Mouse (Mus musculus) forebrain, embryonic 13.5 days (tissue): Measurements from ENCODE around the gene Pop5. TPM values are rescaled to one million over a fixed set of nuclear protein-coding genes. Genes with fewer than 3 reads are reported as not detected.
A peak's percentile ranks its signal among the peaks of the same experiment; 100 is the strongest.

Experiments
- ATAC-seq: fragments of 200-750 bp; cut with Nextera tagmentation; 2 replicates; pipeline ENCODE4 v1.8.0; 2017
- H3K27ac ChIP-seq: fragments of 300-500 bp; sonication (generic); 2 replicates; pipeline ENCODE4 v1.5.1; 2015; ENCODE audit warnings: inconsistent platforms, mild to moderate bottlenecking, moderate library complexity
- H3K27me3 ChIP-seq: fragments of 300-500 bp; sonication (generic); 2 replicates; pipeline ENCODE4 v1.6.1; 2015; ENCODE audit warnings: mild to moderate bottlenecking, inconsistent platforms
- H3K36me3 ChIP-seq: fragments of 300-500 bp; sonication (generic); 2 replicates; pipeline ENCODE4 v1.6.1; 2015; ENCODE audit warnings: mild to moderate bottlenecking, inconsistent platforms; ENCODE audit not compliant: poor library complexity, severe bottlenecking
- H3K4me1 ChIP-seq: fragments of 300-500 bp; sonication (generic); 2 replicates; pipeline ENCODE4 v1.6.1; 2015; ENCODE audit warnings: inconsistent platforms
- H3K4me2 ChIP-seq: fragments of 300-500 bp; sonication (generic); 2 replicates; pipeline ENCODE4 v1.6.1; 2015; ENCODE audit warnings: inconsistent platforms, mild to moderate bottlenecking, moderate library complexity
- H3K4me3 ChIP-seq: fragments of 300-500 bp; sonication (generic); 2 replicates; pipeline ENCODE4 v1.5.1; 2015; ENCODE audit warnings: mild to moderate bottlenecking, inconsistent platforms
- H3K9ac ChIP-seq: fragments of 300-500 bp; sonication (generic); 2 replicates; pipeline ENCODE4 v1.6.1; 2015; ENCODE audit warnings: mild to moderate bottlenecking, inconsistent platforms
- H3K9me3 ChIP-seq: fragments of 300-500 bp; sonication (generic); replicated peaks from 2 replicates; pipeline ENCODE4 v1.6.1; 2016; ENCODE audit warnings: inconsistent platforms
- whole genome bisulfite sequencing: fragments of 180-500 bp; shearing (Covaris S2); methylation state at CpG from one replicate; pipeline ENCODE4 v1.1.7; 2015; 5-methylcytosine and 5-hydroxymethylcytosine counted together
- polyA plus RNA-seq: library from polyadenylated mRNA; unstranded; fragments of >200 nt; fragmentation: Nextera tagmentation; extraction: Ambion mirVana; gene quantifications from 2 replicates; pipeline ENCODE4 v1.2.1, GENCODE M21; 2015

Pop5 gene
- polyA plus RNA-seq, 1 experiment from 2014 or later = 112 TPM

DNA sequence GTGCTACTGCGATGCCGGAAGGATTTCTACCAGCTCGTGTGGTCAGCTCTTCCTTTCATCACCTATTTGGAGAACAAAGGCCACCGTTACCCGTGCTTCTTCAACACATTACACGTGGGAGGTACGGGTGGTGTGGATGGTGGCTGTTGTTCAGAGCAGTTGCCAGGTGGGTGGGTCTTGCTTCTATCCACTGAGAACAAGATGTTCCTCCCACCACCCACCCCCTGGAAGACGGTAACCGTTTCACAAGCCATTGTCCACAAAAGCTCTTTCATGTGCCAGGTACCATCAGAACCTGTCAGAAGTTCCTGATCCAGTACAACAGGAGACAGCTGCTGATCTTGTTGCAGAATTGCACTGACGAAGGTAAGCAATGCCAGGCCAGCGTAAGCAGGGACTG, 4.6 kb downstream of the Pop5 start:
- Histone ChIP-seq H3K27ac (no peak overlapping the region), H3K4me2 (no peak overlapping the region), H3K36me3 (peaks cover 56% of the 10 kb centered on the region), H3K27me3 (no peaks in the 10 kb centered on the region), H3K4me1 (peaks cover 19% of the 10 kb centered on the region), H3K9ac (no peak overlapping the region), H3K4me3 (no peak overlapping the region), H3K9me3 (no peaks in the 10 kb centered on the region)
- 86% methylated on average over 11 of the region's 11 CpGs for WGBS
- no peak for ATAC-seq

DNA sequence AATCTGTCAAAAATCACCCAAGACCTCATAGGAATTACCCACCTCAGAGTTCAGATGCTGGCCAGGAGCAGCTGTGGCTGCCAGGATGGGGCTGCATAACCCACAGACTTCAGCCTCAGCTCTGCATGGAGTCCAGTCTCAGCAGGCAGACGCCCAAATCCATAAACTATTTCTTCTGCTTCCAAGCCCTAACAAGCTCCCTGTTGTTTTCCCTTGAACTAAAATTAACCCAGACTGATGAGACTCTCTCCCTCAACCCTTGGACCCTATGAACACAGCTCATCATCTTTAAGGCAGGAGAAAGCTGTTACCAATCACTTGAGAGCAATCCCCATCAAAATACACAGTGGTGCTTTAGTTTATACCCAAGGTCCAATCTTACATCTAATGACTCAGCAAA, 19.8 kb downstream of the Pop5 start:
- ATAC-seq = no peak
- H3K27me3 ChIP-seq = no peaks in the 10 kb centered on the region
- no peak overlapping the region for H3K4me2 ChIP-seq
- no peaks in the 10 kb centered on the region for H3K4me1 ChIP-seq
- H3K27ac ChIP-seq = no peak overlapping the region
- H3K36me3 ChIP-seq = peaks cover 74% of the 10 kb centered on the region
- no peak overlapping the region for H3K9ac ChIP-seq
- no peak overlapping the region for H3K4me3 ChIP-seq
- no peaks in the 10 kb centered on the region for H3K9me3 ChIP-seq
- 91% methylated on average over 1 of the region's 1 CpGs for WGBS

DNA sequence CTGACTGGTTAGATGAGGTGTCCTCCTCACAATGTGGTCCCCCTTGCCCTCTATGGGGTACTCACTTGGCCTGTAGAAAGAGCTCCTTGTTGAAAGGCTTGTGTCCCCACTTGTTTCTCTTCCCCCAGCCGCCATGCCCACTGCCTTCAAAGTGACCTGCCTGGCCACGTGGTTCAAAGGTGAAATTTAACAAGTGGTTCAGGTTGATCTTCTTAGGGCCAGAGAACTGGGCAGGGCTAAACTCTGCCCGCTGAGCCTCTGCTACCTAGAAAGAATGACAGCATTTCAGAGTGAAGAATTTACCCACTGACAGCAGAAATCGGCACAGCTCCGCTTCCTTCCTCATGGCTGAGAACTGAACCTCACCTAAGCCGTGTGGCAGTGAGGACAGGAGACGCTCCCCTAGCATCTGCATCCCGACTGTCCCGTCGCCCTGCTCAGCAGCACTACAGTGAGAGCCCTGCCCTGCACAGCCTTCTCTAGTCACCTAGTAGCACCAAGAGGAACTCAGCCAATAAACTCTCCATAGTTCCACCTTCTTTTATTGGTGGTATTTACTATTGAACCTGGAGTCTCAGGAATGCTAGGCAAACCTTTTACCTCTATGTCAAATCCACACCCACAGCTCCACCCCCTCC, 21.4 kb downstream of the Pop5 start:
- H3K27ac ChIP-seq = no peak overlapping the region
- no peaks in the 10 kb centered on the region for H3K4me1 ChIP-seq
- ATAC-seq = no peak
- H3K9ac ChIP-seq = no peak overlapping the region
- 89% methylated on average over 10 of the region's 10 CpGs for WGBS
- H3K36me3 ChIP-seq = peaks cover 71% of the 10 kb centered on the region
- no peak overlapping the region for H3K4me2 ChIP-seq
- no peaks in the 10 kb centered on the region for H3K27me3 ChIP-seq
- no peak overlapping the region for H3K4me3 ChIP-seq
- no peaks in the 10 kb centered on the region for H3K9me3 ChIP-seq

DNA sequence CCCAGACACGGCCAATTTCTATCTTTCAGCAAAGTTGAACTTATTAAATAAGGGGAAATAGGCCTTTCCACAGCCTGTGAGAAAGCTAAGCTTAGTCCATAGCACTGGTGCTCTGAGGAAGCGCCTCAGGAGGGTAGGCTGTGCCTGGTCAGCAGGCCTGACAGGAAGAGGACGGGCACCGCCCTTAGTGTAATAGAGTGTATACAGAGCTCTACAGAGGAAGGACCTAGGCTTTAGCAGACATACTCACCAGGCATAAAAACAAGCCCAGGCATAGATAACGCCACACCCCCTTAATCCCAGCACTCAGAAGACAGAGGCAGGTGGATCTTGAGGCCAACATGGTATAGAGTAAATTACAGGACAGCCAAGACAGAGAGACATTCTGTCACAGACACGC, 24.7 kb downstream of the Pop5 start:
- peaks cover 68% of the 10 kb centered on the region for H3K36me3 ChIP-seq
- H3K9me3 ChIP-seq = no peaks in the 10 kb centered on the region
- H3K4me3 ChIP-seq = no peak overlapping the region
- ATAC-seq = no peak
- H3K4me1 ChIP-seq = no peaks in the 10 kb centered on the region
- 88% methylated on average over 6 of the region's 6 CpGs for WGBS
- no peak overlapping the region for H3K9ac ChIP-seq
- no peak overlapping the region for H3K27ac ChIP-seq
- no peaks in the 10 kb centered on the region for H3K27me3 ChIP-seq
- H3K4me2 ChIP-seq = no peak overlapping the region

DNA sequence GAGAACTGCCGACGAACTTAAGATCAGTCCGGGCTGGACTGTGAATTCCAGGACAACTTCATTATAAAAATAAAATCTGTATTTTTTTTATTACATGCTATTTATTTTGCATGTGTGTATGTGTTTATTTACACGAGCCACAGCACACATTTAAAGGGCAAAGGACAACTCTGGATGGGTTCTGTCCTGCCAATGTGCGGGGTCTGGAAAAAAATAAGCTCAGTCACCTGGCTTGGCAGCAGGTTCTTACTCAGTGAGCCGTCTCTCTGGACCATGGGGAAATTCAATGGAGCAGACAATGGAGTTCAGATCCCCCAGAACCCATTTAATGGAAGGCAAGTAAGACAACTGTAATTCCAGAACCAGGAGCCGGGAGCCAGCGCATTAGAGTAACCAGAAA, 25.5 kb downstream of the Pop5 start:
- WGBS = 93% methylated on average over 8 of the region's 8 CpGs

DNA sequence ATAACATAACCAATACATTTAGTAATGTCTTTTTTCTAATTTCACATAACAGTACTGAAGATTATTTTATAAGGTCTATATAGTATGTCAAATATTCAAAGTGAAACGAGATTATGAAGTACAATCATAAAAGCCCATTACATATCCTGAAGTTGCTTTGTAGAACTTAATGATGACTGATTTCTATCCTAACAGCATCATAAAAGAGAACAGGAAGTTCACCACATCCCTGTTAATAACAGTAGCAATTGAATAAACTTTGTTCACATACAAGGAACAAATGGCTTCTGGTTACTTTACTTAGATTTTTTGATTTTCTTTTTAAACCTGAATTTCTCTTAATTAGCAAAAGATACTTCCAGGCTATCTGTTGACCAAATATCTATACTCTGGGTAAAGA, 26.2 kb downstream of the Pop5 start:
- Histone ChIP-seq H3K27ac (no peak overlapping the region), H3K4me1 (peaks cover 8% of the 10 kb centered on the region; the same call in 1 of the 2 replicates), H3K27me3 (no peaks in the 10 kb centered on the region), H3K9me3 (no peaks in the 10 kb centered on the region), H3K4me2 (no peak overlapping the region), H3K4me3 (no peak overlapping the region), H3K9ac (no peak overlapping the region), H3K36me3 (peaks cover 63% of the 10 kb centered on the region)
- ATAC-seq = no peak
- WGBS = 95% methylated on average over 1 of the region's 1 CpGs

More for the DNA sequence above, 25.5 kb downstream of the Pop5 start:
- Histone ChIP-seq H3K9ac (no peak overlapping the region), H3K27ac (no peak overlapping the region), H3K9me3 (no peaks in the 10 kb centered on the region), H3K4me3 (no peak overlapping the region), H3K36me3 (peaks cover 64% of the 10 kb centered on the region), H3K27me3 (no peaks in the 10 kb centered on the region), H3K4me2 (no peak overlapping the region), H3K4me1 (peaks cover 4% of the 10 kb centered on the region; the same call in 1 of the 2 replicates)
- ATAC-seq = no peak

DNA sequence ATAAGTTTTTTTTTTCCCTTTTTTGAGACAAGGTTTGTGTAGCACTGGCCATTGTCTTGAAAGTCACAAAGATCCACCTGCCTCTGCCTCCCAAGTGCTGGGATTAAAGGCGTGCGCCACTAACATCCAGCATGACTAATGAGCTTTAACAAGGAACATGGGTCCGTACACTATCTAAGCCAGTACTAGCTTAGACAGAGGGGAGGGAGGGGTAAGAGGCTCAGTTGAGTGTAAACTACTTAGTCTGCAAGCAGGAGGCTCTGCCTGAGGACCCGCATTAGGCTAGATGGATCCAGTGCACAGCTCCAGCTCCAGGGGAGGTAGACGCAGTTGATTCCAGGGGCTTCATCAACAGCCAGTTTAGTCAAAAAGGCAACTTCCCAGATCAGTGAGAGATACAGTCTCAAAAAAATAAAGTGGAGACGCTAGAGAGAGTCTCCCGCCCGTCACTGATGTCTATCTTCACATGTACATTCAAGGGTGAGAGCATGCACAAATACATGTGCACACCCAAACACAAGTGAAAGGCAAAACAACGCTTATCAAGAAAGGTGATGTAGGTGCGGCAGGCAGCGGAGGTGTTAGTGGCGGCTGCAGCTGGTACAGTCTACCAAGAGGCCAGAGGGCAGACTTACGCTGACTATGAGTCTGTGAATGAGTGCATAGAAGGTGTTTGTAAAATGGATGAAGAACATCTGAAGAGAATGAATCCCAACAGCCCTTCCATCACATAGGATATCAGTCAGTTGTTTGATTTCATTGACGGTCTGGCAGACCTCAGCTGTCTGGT, 27.1 kb downstream of the Pop5 start:
- Histone ChIP-seq H3K4me2 (no peak overlapping the region), H3K27me3 (no peaks in the 10 kb centered on the region), H3K9ac (no peak overlapping the region), H3K36me3 (peaks cover 55% of the 10 kb centered on the region), H3K27ac (no peak overlapping the region), H3K9me3 (no peaks in the 10 kb centered on the region), H3K4me1 (peaks cover 8% of the 10 kb centered on the region; the same call in 1 of the 2 replicates), H3K4me3 (no peak overlapping the region)
- 90% methylated on average over 14 of the region's 14 CpGs for WGBS
- ATAC-seq = no peak

DNA sequence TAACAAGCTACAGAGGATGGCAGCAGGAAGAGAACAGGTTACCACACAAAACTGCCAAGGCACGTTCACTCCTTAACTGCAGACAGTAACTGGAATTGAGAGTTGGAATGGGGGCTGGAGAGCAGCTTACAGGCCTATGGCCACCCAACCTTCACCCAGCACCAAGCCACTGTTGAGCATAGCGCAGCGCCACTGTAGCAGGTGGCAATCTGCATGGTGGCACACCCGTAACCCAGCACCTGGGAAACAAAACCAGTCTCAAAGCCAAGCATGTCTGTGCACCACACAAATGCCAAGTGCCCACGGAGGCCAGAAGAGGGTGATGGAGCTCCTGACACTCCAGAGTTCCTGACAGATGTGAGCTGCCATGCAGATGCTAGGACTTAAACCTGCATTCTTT, 30.7 kb downstream of the Pop5 start:
- no peak overlapping the region for H3K9ac ChIP-seq
- H3K36me3 ChIP-seq = peaks cover 31% of the 10 kb centered on the region
- peaks cover 38% of the 10 kb centered on the region for H3K4me1 ChIP-seq
- no peaks in the 10 kb centered on the region for H3K9me3 ChIP-seq
- no peak overlapping the region for H3K4me2 ChIP-seq
- H3K4me3 ChIP-seq = no peak overlapping the region
- no peak for ATAC-seq
- WGBS = 91% methylated on average over 5 of the region's 5 CpGs
- H3K27me3 ChIP-seq = no peaks in the 10 kb centered on the region
- no peak overlapping the region for H3K27ac ChIP-seq

DNA sequence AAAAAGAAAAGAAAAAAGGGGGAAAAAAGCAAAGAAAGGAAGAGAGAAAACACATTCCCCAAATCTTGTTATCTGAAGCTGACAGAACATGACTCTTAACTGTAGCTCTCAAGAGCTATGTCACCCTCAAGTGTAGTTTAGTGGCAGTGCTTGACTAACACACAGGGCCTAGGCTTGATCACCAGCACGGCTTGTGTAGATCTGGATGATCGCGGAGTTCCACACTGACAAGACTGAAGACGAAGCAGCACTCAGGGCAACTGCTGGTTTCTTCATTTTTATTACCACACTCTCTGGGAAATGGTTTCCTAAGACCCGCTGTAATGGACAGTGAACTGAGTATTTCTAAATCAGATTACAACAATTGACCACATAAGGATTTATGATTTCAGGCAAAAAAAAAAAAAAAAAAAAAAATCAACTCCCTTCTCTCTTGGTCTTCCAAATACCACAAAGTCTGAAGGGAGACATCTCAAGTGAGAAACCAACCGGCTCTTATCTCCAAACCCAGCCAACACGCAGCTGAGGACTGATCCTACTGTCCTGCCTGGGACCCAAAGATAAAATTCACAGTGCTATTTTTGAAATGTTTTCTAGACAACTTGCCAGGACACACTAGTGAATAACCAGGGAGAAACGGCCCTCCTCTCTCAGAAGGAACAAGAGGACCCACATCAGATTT, 31.3 kb downstream of the Pop5 start:
- H3K4me1 ChIP-seq = peaks cover 41% of the 10 kb centered on the region
- H3K4me3 ChIP-seq = no peak overlapping the region
- H3K27me3 ChIP-seq = no peaks in the 10 kb centered on the region
- peaks cover 29% of the 10 kb centered on the region for H3K36me3 ChIP-seq
- no peak overlapping the region for H3K27ac ChIP-seq
- no peaks in the 10 kb centered on the region for H3K9me3 ChIP-seq
- no peak overlapping the region for H3K9ac ChIP-seq
- WGBS = 93% methylated on average over 8 of the region's 8 CpGs
- ATAC-seq = no peak
- no peak overlapping the region for H3K4me2 ChIP-seq

DNA sequence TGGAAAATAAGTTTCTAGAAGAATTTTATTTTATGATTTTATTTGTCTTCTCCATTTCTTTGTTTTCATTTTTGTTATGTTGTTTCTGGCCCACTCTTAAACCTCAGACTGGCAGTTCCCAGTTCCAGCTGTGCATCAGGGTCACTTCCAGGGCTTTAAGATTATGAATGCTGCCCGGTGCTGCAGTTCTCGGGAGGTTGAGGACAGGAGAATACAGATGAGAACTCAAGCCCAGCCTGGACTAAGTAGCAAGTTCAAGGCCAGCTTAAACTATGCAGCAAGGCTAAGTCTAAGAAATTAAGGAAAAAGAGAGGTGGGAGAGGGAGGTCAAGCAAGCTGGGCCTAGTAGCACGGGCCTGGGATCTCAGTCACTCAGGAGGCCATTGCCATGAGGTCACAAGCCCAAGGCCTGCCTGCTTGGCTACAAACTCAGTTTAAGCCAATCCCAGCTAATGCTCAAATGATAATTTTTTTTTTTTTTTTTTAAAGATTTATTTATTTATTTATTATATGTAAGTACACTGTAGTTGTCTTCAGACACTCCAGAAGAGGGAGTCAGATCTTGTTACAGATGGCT, 31.9 kb downstream of the Pop5 start:
- WGBS = 85% methylated on average over 3 of the region's 3 CpGs
- ATAC-seq = no peak
- H3K27ac ChIP-seq = no peak overlapping the region
- no peak overlapping the region for H3K4me3 ChIP-seq
- H3K36me3 ChIP-seq = peaks cover 27% of the 10 kb centered on the region
- H3K27me3 ChIP-seq = no peaks in the 10 kb centered on the region
- no peak overlapping the region for H3K9ac ChIP-seq
- no peak overlapping the region for H3K4me2 ChIP-seq
- H3K4me1 ChIP-seq = peaks cover 41% of the 10 kb centered on the region
- H3K9me3 ChIP-seq = no peaks in the 10 kb centered on the region

DNA sequence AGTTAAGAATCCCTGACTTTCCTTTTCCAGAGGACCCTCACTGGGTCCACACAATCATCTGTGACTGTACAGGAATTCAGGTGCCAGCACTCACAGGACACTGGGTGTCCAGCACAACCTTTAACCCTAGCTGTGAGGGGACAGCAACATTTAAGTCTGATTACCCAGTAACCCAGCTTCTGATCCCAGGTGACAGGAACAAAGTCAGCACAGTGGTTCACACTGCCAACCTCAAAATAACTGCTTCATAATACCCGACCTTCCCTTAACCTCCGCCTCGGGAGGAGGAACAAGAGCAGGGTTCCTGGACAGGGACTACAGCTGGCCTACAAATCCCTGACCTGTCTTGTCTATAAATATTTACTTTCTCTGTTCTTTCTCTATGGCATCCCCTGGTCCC, 32.6 kb downstream of the Pop5 start:
- Histone ChIP-seq H3K36me3 (peaks cover 22% of the 10 kb centered on the region), H3K27me3 (no peaks in the 10 kb centered on the region), H3K4me1 (peaks cover 44% of the 10 kb centered on the region), H3K9me3 (no peaks in the 10 kb centered on the region), H3K27ac (no peak overlapping the region), H3K4me2 (no peak overlapping the region), H3K9ac (no peak overlapping the region), H3K4me3 (no peak overlapping the region)
- 81% methylated on average over 3 of the region's 3 CpGs for WGBS
- ATAC-seq = no peak

DNA sequence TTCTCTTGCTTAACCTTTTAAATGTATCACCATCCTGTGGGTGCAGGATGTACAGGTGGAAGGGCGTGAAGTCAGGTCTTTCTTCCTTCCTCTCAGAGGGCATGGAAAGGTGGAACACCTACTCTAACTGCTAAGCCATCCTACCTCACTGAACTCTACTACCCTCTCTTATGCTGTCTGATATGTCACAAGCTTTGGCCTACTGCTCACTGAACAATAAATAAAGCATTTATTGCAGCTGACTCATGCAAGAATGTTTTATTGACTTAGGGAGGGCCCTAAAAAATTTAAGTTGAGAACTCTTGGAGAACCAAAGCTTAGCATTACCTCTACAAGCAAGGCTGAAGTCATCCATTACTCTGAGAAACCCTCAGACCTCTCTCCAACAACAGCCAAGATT, 34.3 kb downstream of the Pop5 start:
- no peak for ATAC-seq

More for the DNA sequence above, 34.3 kb downstream of the Pop5 start:
- Histone ChIP-seq H3K9me3 (no peaks in the 10 kb centered on the region), H3K27ac (no peak overlapping the region), H3K4me3 (peak overlapping the region; percentile 100), H3K36me3 (peaks cover 22% of the 10 kb centered on the region), H3K4me2 (peak overlapping the region; percentile 91), H3K27me3 (no peaks in the 10 kb centered on the region), H3K9ac (peak overlapping the region; percentile 98), H3K4me1 (peaks cover 46% of the 10 kb centered on the region)
- 83% methylated on average over 1 of the region's 1 CpGs for WGBS
